Mouse (Mus musculus): ENCODE measurements around the gene Gstp1. TPM values are rescaled to one million over a fixed set of nuclear protein-coding genes. Genes with fewer than 3 reads are reported as not detected.
"Not testable (repeated sequence)": the region's sequence is repeated elsewhere in the genome, so short reads cannot be mapped to it uniquely, and the experiment has no call there.

Gene Gstp1
- total and polyA plus RNA-seq, 2 experiments from 2014 or later = 266 to 440 TPM

DNA sequence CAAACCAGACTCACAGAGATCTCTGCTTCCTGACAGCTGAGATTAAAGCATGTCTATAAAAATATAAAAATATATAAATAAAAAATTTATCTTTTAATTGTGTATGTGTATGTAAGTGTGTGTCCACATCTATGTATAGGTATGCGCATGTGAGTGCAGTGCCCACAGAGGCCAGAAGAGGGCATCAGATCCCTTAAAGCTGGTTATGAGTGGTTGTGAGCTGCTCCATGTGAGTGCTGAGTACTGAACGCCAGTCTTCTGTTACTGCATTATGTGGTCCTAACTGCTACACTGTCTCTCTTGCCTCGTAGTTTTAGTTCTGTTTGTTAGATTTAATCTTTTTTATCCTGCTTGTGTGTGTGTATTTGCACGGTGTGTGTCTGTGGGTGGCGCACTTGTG lies 13.2 kb upstream of the Gstp1 start:
- no peak for TF ChIP-seq CTCF (IDR thresholded peaks at IDR 0.05; ENCODE audit: low read depth)
- Histone ChIP-seq H3K4me3 (ENCODE audit: low read depth, low read length) (no peak overlapping the region), H3K36me3 (replicated peaks; ENCODE audit: control insufficient read depth, insufficient read depth, low read length) (no peaks in the 10 kb centered on the region), H3K9ac (replicated peaks; ENCODE audit: low read depth, low read length) (no peak overlapping the region), H3K27me3 (ENCODE audit: control insufficient read depth, insufficient read depth, low read length) (no peaks in the 10 kb centered on the region), H3K4me1 (ENCODE audit: control insufficient read depth, insufficient read depth) (no peaks in the 10 kb centered on the region), H3K9me3 (replicated peaks; ENCODE audit: control insufficient read depth, low read length) (no peaks in the 10 kb centered on the region), H3K4me2 (ENCODE audit: low read depth, low read length) (no peak overlapping the region), H3K27ac (ENCODE audit: low read depth) (no peak overlapping the region)
- no peak for DNase-seq (ENCODE audit: low spot score)
- ATAC-seq (ENCODE audit: insufficient read depth, low read depth) = no peak
- WGBS = 91% methylated on average over 5 of the region's 5 CpGs

DNA sequence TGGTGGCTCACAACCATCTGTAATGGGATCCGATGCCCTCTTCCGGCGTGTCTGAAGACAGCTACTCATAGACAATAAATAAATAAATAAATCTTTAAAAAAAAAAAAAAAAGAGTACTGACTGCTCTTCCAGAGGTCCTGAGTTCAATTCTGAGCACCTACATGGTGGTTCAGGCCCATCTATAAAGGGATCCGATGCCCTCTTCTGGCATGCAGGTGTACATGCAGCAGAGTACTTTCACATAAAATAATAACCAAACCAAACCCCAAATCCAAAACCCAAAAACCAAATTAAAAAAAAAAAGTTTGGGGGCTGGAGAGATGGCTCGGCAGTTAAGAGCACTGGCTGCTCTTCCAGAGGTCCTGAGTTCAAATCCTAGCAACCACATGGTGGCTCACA lies 11.3 kb upstream of the Gstp1 start:
- not testable (repeated sequence) for H3K36me3 ChIP-seq (replicated peaks; ENCODE audit: control insufficient read depth, insufficient read depth, low read length); H3K27ac ChIP-seq (ENCODE audit: low read depth); DNase-seq (ENCODE audit: low spot score); H3K9me3 ChIP-seq (replicated peaks; ENCODE audit: control insufficient read depth, low read length); H3K4me1 ChIP-seq (ENCODE audit: control insufficient read depth, insufficient read depth); H3K4me3 ChIP-seq (ENCODE audit: low read depth, low read length); H3K4me2 ChIP-seq (ENCODE audit: low read depth, low read length); H3K9ac ChIP-seq (replicated peaks; ENCODE audit: low read depth, low read length); ATAC-seq (ENCODE audit: insufficient read depth, low read depth); H3K27me3 ChIP-seq (ENCODE audit: control insufficient read depth, insufficient read depth, low read length)
- 83% methylated on average over 5 of the region's 5 CpGs for WGBS
- 0 out of 2 replicates have a peak, but pooled peaks have one; percentile 4 for TF ChIP-seq CTCF (IDR thresholded peaks at IDR 0.05; ENCODE audit: low read depth)

DNA sequence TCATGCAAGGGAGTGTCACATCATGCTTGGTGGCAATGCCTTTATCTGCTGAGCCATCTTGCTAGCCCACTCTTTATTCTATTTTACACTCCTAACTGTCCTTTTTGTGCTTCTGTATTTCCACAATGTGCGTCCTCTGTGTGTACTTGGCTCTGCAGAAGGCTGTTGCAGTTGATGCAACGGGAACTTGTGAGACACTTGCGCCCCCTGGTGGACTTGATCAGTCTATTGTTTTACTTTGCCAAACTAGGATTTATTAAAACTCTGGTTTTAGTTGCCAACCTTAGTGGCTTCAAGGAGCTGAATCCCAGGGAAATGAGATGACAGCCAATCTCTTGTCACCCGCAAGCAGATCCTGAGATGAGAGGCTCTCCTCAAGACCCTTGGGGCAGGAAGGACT lies 10.1 kb upstream of the Gstp1 start:
- TF ChIP-seq CTCF (IDR thresholded peaks at IDR 0.05; ENCODE audit: low read depth) = peak; percentile 78
- TF ChIP-seq EP300 (IDR thresholded peaks at IDR 0.05; ENCODE audit: low read depth) = no peak
- Histone ChIP-seq H3K27me3 (ENCODE audit: control insufficient read depth, insufficient read depth, low read length) (no peaks in the 10 kb centered on the region), H3K36me3 (replicated peaks; ENCODE audit: control insufficient read depth, insufficient read depth, low read length) (no peaks in the 10 kb centered on the region), H3K9ac (replicated peaks; ENCODE audit: low read depth, low read length) (no peak overlapping the region), H3K27ac (ENCODE audit: low read depth) (no peak overlapping the region), H3K4me2 (ENCODE audit: low read depth, low read length) (no peak overlapping the region), H3K4me3 (ENCODE audit: low read depth, low read length) (no peak overlapping the region), H3K4me1 (ENCODE audit: control insufficient read depth, insufficient read depth) (no peaks in the 10 kb centered on the region), H3K9me3 (replicated peaks; ENCODE audit: control insufficient read depth, low read length) (no peaks in the 10 kb centered on the region)
- DNase-seq (ENCODE audit: low spot score) (no peak), ATAC-seq (ENCODE audit: insufficient read depth, low read depth) (no peak)
- 25% methylated on average over 4 of the region's 4 CpGs for WGBS

DNA sequence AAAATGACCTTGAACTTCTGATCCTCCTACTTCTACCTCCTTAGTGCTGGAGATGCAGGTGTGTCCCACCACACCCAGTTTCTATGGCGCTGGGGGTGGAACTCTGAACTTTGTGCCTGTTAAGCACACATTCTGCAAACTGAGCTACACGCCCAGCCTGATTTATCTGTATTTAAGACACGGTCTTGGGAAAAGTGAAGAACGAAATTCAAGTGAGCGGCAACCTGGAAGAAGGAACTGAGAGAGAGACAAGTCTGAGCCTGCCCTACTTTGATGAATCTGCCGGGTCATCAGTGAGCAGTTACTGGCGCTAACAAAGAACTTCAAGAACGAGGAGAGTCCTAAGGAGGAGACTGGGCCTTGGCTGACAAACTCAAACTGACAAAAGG lies 9.1 kb upstream of the Gstp1 start:
- Histone ChIP-seq H3K4me1 (ENCODE audit: control insufficient read depth, insufficient read depth) (no peaks in the 10 kb centered on the region), H3K4me2 (ENCODE audit: low read depth, low read length) (no peak overlapping the region), H3K27me3 (ENCODE audit: control insufficient read depth, insufficient read depth, low read length) (no peaks in the 10 kb centered on the region), H3K4me3 (ENCODE audit: low read depth, low read length) (no peak overlapping the region), H3K9ac (replicated peaks; ENCODE audit: low read depth, low read length) (no peak overlapping the region), H3K9me3 (replicated peaks; ENCODE audit: control insufficient read depth, low read length) (no peaks in the 10 kb centered on the region), H3K36me3 (replicated peaks; ENCODE audit: control insufficient read depth, insufficient read depth, low read length) (no peaks in the 10 kb centered on the region), H3K27ac (ENCODE audit: low read depth) (no peak overlapping the region)
- WGBS = 81% methylated on average over 8 of the region's 8 CpGs
- DNase-seq (ENCODE audit: low spot score) (no peak), ATAC-seq (ENCODE audit: insufficient read depth, low read depth) (no peak)
- TF ChIP-seq CTCF (IDR thresholded peaks at IDR 0.05; ENCODE audit: low read depth) (no peak), EP300 (IDR thresholded peaks at IDR 0.05; ENCODE audit: low read depth) (no peak)

DNA sequence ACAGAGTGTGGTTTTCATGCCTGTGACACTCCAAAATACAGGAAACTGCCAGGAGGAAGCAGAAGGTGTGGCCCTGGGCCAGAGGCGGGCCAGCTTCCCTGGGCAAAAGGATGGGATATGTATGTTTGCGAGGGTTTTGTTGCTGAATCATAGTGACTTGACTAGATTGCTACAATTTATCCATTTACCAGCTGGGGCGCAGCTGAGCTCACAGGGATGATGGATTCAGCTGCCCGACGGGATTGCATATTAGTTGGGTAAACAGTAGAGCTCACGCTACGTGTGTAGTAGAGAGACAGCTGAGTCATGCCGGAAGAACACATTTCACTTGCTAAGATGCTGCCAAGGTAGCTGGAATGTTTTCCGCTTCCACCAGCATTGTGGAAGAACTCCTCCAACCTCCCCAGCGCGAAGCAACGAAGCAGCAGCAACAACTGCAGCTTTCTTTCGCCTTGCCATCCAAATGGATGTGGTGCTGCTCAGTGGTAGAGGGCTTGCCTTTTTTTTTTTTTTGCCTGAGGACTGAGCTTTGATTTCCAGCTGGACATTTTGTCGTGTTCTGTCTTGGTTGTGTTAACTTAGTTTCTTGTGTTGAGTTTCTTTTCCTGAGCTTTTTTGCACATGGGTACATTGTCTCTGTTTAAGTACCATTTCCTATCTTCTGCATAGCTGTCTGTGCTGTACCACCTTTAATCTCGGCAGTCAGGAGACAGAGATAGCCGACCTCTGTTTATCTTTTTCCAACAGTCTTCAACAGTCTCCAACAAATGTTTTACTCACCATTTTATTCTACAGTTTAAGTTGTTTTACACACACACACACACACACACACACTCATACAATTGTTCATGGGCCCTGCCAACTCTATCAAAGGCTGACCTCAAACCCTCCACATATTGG lies 8.4 kb upstream of the Gstp1 start, which contains the start of gene Gstp2:
TSS of gene Gstp2 (minus strand) at position 58 of the 900 bp plus-strand sequence.
- peak within 1 kb of the TSS; percentile 59 for H3K27ac ChIP-seq (ENCODE audit: low read depth)
- TF ChIP-seq EP300 (IDR thresholded peaks at IDR 0.05; ENCODE audit: low read depth) (no peak), CTCF (IDR thresholded peaks at IDR 0.05; ENCODE audit: low read depth) (peak; percentile 40; the same call in 1 of the 2 replicates)
- peak; percentile 74 for ATAC-seq (ENCODE audit: insufficient read depth, low read depth)

DNA sequence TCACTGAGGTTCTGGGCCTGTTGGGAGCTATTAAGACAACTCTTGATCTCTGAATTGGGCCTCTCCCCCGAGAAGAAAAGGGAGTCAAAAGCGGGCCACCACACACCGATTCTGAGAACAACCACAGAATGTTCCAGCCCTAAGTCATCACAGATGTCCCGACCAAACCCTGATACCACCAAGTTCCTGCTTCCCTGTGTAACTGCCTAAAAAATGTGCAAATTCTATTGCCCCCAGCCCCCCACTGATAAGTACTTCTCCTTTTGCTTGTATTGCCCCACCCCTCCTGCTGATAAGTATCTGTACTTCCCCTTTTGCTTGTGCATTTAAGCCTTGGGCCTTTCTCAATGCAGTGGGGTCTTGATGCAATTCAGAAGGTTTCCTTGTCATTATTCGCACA lies 6.3 kb upstream of the Gstp1 start:
- not testable (repeated sequence) for H3K4me2 ChIP-seq (ENCODE audit: low read depth, low read length); H3K27me3 ChIP-seq (ENCODE audit: control insufficient read depth, insufficient read depth, low read length); ATAC-seq (ENCODE audit: insufficient read depth, low read depth); DNase-seq (ENCODE audit: low spot score); H3K4me1 ChIP-seq (ENCODE audit: control insufficient read depth, insufficient read depth); H3K4me3 ChIP-seq (ENCODE audit: low read depth, low read length); H3K27ac ChIP-seq (ENCODE audit: low read depth); H3K9me3 ChIP-seq (replicated peaks; ENCODE audit: control insufficient read depth, low read length); H3K9ac ChIP-seq (replicated peaks; ENCODE audit: low read depth, low read length); H3K36me3 ChIP-seq (replicated peaks; ENCODE audit: control insufficient read depth, insufficient read depth, low read length)
- WGBS = 82% methylated on average over 5 of the region's 5 CpGs

More for the DNA sequence above, 8.4 kb upstream of the Gstp1 start, which contains the start of gene Gstp2:
- peak; percentile 84 for DNase-seq (ENCODE audit: low spot score)
- Histone ChIP-seq H3K27me3 (ENCODE audit: control insufficient read depth, insufficient read depth, low read length) (no peaks in the 10 kb centered on the region), H3K9me3 (replicated peaks; ENCODE audit: control insufficient read depth, low read length) (no peaks in the 10 kb centered on the region), H3K4me1 (ENCODE audit: control insufficient read depth, insufficient read depth) (no peaks in the 10 kb centered on the region), H3K4me2 (ENCODE audit: low read depth, low read length) (peak within 1 kb of the TSS; percentile 40), H3K4me3 (ENCODE audit: low read depth, low read length) (peak within 1 kb of the TSS; percentile 7; the same call in 1 of the 2 replicates), H3K36me3 (replicated peaks; ENCODE audit: control insufficient read depth, insufficient read depth, low read length) (no peaks in the 10 kb centered on the region), H3K9ac (replicated peaks; ENCODE audit: low read depth, low read length) (no peak within 1 kb of the TSS)
- WGBS = 37% methylated on average over 16 of the region's 16 CpGs

Measured in heart, postnatal 0 days (tissue).